28 mouse cellular contexts compared by ENCODE assay signal in genomic region chr10:106914275-106914674, GRCm38 (mm10).
"Had no signal": no experiment of that assay in that cellular context is flagged by ENCODE, and none has a peak within 500 bp of the region (broad histone marks: within the 10 kb centered on the region; RNA-seq: fewer than 3 reads in every experiment).

No protein-coding gene starts in this region.

- H3K9ac ChIP-seq: limb, embryonic 12.5 days; limb, embryonic 13.5 days; limb, embryonic 15.5 days; liver, embryonic 12.5 days; liver, embryonic 13.5 days; liver, embryonic 14.5 days; liver, embryonic 15.5 days; liver, postnatal 0 days; lung, embryonic 15.5 days; midbrain, embryonic 12.5 days; midbrain, embryonic 13.5 days; midbrain, embryonic 15.5 days had no signal

- ATAC-seq: liver, embryonic 12.5 days; liver, postnatal 0 days; midbrain, embryonic 13.5 days; midbrain, embryonic 15.5 days; midbrain, embryonic 16.5 days had no signal

- H3K27me3 ChIP-seq: limb, embryonic 12.5 days; limb, embryonic 13.5 days; limb, embryonic 15.5 days; liver, embryonic 12.5 days; liver, embryonic 13.5 days; liver, embryonic 15.5 days; lung, embryonic 15.5 days; megakaryocyte, embryonic 14.5 days; midbrain, embryonic 12.5 days; midbrain, embryonic 13.5 days; midbrain, embryonic 15.5 days had no signal

- DNase-seq: layer of hippocampus, postnatal 36 days; left cerebral cortex, postnatal 4 days; liver; liver, embryonic 13.5 days; liver, postnatal 0 days; lung, adult 2 months; lung, postnatal 14 days; lung, postnatal 36 days; midbrain, embryonic 14.5 days had no signal

- H3K9me3 ChIP-seq: limb, embryonic 10.5 days; limb, embryonic 12.5 days; limb, embryonic 13.5 days; limb, embryonic 15.5 days; liver, embryonic 12.5 days; liver, embryonic 13.5 days; liver, embryonic 15.5 days; lung, embryonic 15.5 days; megakaryocyte, embryonic 14.5 days; midbrain, embryonic 12.5 days; midbrain, embryonic 13.5 days; midbrain, embryonic 15.5 days had no signal

- H3K4me2 ChIP-seq: limb, embryonic 12.5 days; limb, embryonic 13.5 days; limb, embryonic 15.5 days; liver, embryonic 11.5 days; liver, embryonic 12.5 days; liver, embryonic 13.5 days; liver, embryonic 15.5 days; lung, embryonic 15.5 days; midbrain, embryonic 11.5 days; midbrain, embryonic 12.5 days; midbrain, embryonic 13.5 days; midbrain, embryonic 15.5 days had no signal

- H3K36me3 ChIP-seq: limb, embryonic 10.5 days; limb, embryonic 12.5 days; limb, embryonic 13.5 days; limb, embryonic 15.5 days; liver, embryonic 12.5 days; liver, embryonic 13.5 days; liver, embryonic 15.5 days; lung, embryonic 15.5 days; midbrain, embryonic 10.5 days; midbrain, embryonic 12.5 days; midbrain, embryonic 15.5 days had no signal

- H3K4me1 ChIP-seq: limb, embryonic 10.5 days; limb, embryonic 12.5 days; limb, embryonic 13.5 days; limb, embryonic 15.5 days; liver, embryonic 12.5 days; liver, embryonic 13.5 days; liver, embryonic 15.5 days; megakaryocyte, embryonic 14.5 days; midbrain, embryonic 10.5 days; midbrain, embryonic 12.5 days; midbrain, embryonic 13.5 days; midbrain, embryonic 15.5 days had no signal

- H3K27ac ChIP-seq: left cerebral cortex, adult 2 months; limb, embryonic 10.5 days; limb, embryonic 12.5 days; limb, embryonic 13.5 days; limb, embryonic 15.5 days; liver, embryonic 12.5 days; liver, embryonic 13.5 days; liver, embryonic 14.5 days; liver, embryonic 15.5 days; lung, embryonic 15.5 days; macrophage; midbrain, embryonic 10.5 days; midbrain, embryonic 12.5 days; midbrain, embryonic 13.5 days; midbrain, embryonic 15.5 days had no signal

- H3K4me3 ChIP-seq: left cerebral cortex, adult 2 months; limb, embryonic 10.5 days; limb, embryonic 12.5 days; limb, embryonic 13.5 days; limb, embryonic 15.5 days; liver, embryonic 12.5 days; liver, embryonic 13.5 days; liver, embryonic 15.5 days; lung, embryonic 15.5 days; megakaryocyte, embryonic 14.5 days; midbrain, embryonic 10.5 days; midbrain, embryonic 12.5 days; midbrain, embryonic 13.5 days; midbrain, embryonic 15.5 days; myocyte had no signal
